Mouse (Mus musculus) hindbrain, embryonic 12.5 days (tissue): ENCODE data around the gene Klf15. TPM values are rescaled to one million over a fixed set of nuclear protein-coding genes. Genes with fewer than 3 reads are reported as not detected.

Experiments
- ATAC-seq: fragments of 200-750 bp; cut with Nextera tagmentation; 2 replicates; pipeline ENCODE4 v1.8.0; 2017; ENCODE audit warnings: moderate TSS enrichment; ENCODE audit not compliant: low FRiP score
- H3K27ac ChIP-seq: fragments of 300-500 bp; sonication (generic); 2 replicates; pipeline ENCODE4 v1.5.1; 2016; ENCODE audit warnings: mild to moderate bottlenecking
- H3K27me3 ChIP-seq: fragments of 300-500 bp; sonication (generic); 2 replicates; pipeline ENCODE4 v1.6.1; 2016; ENCODE audit warnings: mild to moderate bottlenecking
- H3K36me3 ChIP-seq: fragments of 300-500 bp; sonication (generic); 2 replicates; pipeline ENCODE4 v1.6.1; 2016; ENCODE audit warnings: mild to moderate bottlenecking
- H3K4me1 ChIP-seq: fragments of 300-500 bp; sonication (generic); 2 replicates; pipeline ENCODE4 v1.6.1; 2016
- H3K4me2 ChIP-seq: fragments of 300-500 bp; sonication (generic); replicated peaks from 2 replicates; pipeline ENCODE4 v1.6.1; 2016; ENCODE audit warnings: mild to moderate bottlenecking
- H3K4me3 ChIP-seq: fragments of 300-500 bp; sonication (generic); 2 replicates; pipeline ENCODE4 v1.5.1; 2016; ENCODE audit warnings: mild to moderate bottlenecking
- H3K9ac ChIP-seq: fragments of 300-500 bp; sonication (generic); 2 replicates; pipeline ENCODE4 v1.6.1; 2016; ENCODE audit warnings: mild to moderate bottlenecking, moderate library complexity
- H3K9me3 ChIP-seq: fragments of 300-500 bp; sonication (generic); replicated peaks from 2 replicates; pipeline ENCODE4 v1.6.1; 2016; ENCODE audit warnings: mild to moderate bottlenecking
- WGBS: fragments of 180-500 bp; shearing (Covaris S2); methylation state at CpG from one replicate; pipeline ENCODE4 v1.1.7; 2016; 5-methylcytosine and 5-hydroxymethylcytosine counted together
- polyA plus RNA-seq: library from polyadenylated mRNA; unstranded; fragments of >200 nt; fragmentation: Nextera tagmentation; extraction: Ambion mirVana; gene quantifications from 2 replicates; pipeline ENCODE4 v1.2.1, GENCODE M21; 2016

Gene Klf15
- polyA plus RNA-seq, 1 experiment from 2014 or later, result 6.3 TPM

DNA sequence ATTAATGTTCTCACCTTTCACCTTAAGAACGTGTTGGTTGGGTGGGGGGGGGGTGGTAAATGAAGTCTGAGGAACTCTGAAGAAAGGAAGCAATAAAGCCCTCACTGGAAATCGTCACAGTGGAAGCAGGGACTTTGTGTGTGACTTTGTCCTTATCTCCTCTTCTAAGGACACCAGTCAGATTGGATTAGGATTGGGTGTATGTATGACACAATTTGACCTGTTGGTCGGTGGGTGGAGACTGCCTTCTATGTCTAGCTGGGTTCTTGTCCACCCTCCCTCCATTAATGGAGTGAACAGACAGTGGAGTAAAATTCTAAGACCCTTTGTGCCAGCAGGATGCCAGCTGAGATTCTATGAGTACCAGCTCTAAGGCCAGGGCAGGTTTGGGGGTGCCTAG is 21.9 kb downstream of the Klf15 start:
- no peak overlapping the region for H3K9ac ChIP-seq
- no peaks in the 10 kb centered on the region for H3K36me3 ChIP-seq
- H3K27ac ChIP-seq, result no peak overlapping the region
- H3K9me3 ChIP-seq, result no peaks in the 10 kb centered on the region
- H3K4me3 ChIP-seq, result no peak overlapping the region
- ATAC-seq, result no peak
- H3K27me3 ChIP-seq, result no peaks in the 10 kb centered on the region
- no peaks in the 10 kb centered on the region; the same call in 1 of the 2 replicates for H3K4me1 ChIP-seq
- WGBS, result 82% methylated on average over 3 of the region's 3 CpGs
- no peak overlapping the region for H3K4me2 ChIP-seq

DNA sequence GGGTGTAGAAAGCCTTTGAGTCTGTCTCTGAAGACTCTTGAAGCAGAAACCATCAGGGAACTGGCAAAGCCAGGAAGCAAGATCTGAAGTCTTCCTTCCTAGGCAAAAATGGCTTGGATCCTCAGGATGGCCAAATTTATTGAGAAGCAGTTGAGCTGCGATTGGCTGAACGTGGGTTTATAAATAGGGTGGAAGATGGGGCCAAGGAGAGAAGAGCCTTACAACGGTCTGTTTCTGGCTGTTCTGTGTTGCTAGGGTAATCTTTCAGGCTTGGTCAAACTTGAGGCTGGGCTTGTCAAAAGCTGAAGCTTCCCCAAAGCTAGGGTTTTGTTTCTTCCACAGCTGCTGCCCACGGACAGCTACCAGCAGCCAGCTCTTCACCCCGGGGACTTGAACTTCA is 22.5 kb downstream of the Klf15 start:
- ATAC-seq, result no peak
- Histone ChIP-seq H3K36me3 (no peaks in the 10 kb centered on the region), H3K27ac (no peak overlapping the region), H3K9me3 (no peaks in the 10 kb centered on the region), H3K9ac (no peak overlapping the region), H3K4me2 (no peak overlapping the region), H3K4me1 (no peaks in the 10 kb centered on the region; the same call in 1 of the 2 replicates), H3K27me3 (no peaks in the 10 kb centered on the region), H3K4me3 (no peak overlapping the region)
- 82% methylated on average over 5 of the region's 5 CpGs for WGBS

DNA sequence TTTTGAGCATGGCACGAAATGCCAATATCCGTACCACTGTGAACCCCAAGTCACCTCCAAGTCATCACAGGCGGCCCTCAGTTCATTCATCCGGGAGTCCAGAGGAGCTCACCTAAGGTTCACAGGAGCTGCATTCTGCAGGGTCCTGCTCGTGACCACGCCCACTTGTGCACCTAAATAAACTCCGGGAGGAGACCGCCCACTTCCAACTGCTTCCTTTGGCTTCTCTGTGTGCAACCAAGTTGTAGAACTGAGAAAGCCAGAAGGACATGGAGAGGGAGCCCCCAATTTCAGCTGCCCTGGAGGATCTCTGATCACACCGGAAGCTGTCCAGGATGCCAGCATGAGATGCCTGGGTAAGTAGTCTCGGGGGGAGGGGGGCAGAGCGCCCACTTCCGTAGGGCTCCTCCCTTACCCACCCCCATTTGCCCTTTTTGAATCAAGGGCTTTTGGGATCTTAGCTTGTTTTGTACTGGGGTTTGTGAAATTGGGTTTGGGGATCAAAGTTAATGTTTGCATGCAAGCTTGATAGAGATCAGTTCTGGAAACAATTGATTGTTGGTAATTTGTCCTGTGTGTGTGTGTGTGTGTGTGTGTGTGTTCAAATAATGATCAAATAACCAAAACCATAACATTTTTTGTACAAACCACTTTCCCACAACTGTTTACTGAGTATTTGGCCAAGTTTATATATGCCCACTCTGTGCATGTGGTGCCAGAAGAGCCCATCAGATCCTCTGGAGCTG is 24.0 kb downstream of the Klf15 start, which contains the start of gene Aldh1l1:
Gene Aldh1l1, plus strand, starts transcription at position 252 of the 746 bp plus-strand sequence.
- Histone ChIP-seq H3K4me3 (no peak within 1 kb of the TSS), H3K27me3 (no peaks in the 10 kb centered on the region), H3K9ac (no peak within 1 kb of the TSS), H3K27ac (no peak within 1 kb of the TSS), H3K36me3 (no peaks in the 10 kb centered on the region), H3K4me2 (no peak within 1 kb of the TSS), H3K9me3 (no peaks in the 10 kb centered on the region), H3K4me1 (no peaks in the 10 kb centered on the region; the same call in 1 of the 2 replicates)
- no peak for ATAC-seq
- whole genome bisulfite sequencing, result 80% methylated on average over 12 of the region's 12 CpGs

DNA sequence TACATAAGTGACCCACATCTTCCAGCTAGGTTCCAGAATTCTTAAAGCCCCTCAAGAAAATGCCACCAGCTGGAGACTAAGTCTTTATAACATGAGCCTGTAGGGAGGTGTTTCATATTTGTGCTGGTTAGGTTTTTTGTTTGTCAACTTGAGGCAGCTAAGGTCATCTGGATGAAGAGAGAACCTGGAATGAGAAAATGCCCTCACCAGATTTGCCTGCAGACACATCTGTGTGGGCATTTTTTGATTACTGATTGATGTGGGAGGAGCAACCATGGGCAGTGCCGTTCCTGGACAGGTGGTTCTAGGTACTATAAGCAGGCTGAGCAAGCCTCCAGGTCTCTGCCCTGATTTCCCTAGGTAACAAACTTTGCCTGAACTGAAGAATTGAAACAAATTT is 25.2 kb downstream of the Klf15 start:
- H3K36me3 ChIP-seq, result no peaks in the 10 kb centered on the region
- H3K27me3 ChIP-seq, result no peaks in the 10 kb centered on the region
- 100% methylated on average over 1 of the region's 1 CpGs for WGBS
- H3K9ac ChIP-seq, result no peak overlapping the region
- ATAC-seq, result no peak
- no peak overlapping the region for H3K4me2 ChIP-seq
- H3K4me3 ChIP-seq, result no peak overlapping the region
- no peaks in the 10 kb centered on the region for H3K9me3 ChIP-seq
- no peak overlapping the region for H3K27ac ChIP-seq
- no peaks in the 10 kb centered on the region; the same call in 1 of the 2 replicates for H3K4me1 ChIP-seq

DNA sequence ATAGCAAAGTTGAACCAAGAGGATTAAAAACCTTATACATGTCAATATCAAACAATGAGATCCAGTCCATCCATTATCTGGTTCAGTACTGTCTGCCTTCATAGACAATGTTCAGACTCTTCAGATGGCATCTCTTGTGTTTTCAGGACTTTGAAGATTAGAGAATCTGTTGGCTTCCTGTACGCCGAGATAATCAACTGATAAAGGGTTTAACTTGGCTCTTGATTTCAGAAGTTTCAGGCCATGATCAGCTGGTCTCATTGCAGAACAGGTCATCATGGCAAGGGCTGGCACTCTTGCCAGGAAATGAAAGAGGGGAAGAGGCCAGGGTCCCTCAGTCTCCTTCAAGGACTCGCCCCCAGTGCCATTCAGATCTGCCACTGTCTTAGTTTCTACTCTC is 27.2 kb downstream of the Klf15 start:
- H3K36me3 ChIP-seq, result no peaks in the 10 kb centered on the region
- no peaks in the 10 kb centered on the region for H3K9me3 ChIP-seq
- H3K27ac ChIP-seq, result no peak overlapping the region
- 89% methylated on average over 3 of the region's 3 CpGs for WGBS
- no peak overlapping the region for H3K4me3 ChIP-seq
- H3K27me3 ChIP-seq, result no peaks in the 10 kb centered on the region
- ATAC-seq, result no peak
- no peak overlapping the region for H3K4me2 ChIP-seq
- no peaks in the 10 kb centered on the region; the same call in 1 of the 2 replicates for H3K4me1 ChIP-seq
- H3K9ac ChIP-seq, result no peak overlapping the region

DNA sequence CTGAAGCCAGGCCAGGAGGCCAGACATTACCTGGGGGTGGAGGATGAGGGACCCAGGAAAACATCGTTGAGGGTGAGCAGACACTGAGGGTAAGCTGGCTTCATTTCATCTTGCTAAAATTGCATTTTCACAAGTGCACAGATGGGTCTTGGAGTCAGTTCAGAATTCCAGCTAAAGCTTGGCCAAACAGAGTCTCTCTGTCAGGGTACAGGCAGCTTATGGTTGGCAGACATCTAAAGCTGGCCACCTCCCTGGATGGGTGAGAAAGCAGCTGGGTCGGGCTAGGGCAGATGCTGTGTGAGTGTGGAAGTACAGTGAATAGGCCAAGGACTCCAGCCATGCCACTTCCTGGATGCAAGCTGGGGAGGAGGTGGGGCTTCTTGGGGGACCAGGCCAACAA is 28.6 kb downstream of the Klf15 start:
- no peak overlapping the region for H3K27ac ChIP-seq
- 80% methylated on average over 2 of the region's 2 CpGs for WGBS
- ATAC-seq, result no peak
- no peaks in the 10 kb centered on the region for H3K27me3 ChIP-seq
- no peak overlapping the region for H3K4me3 ChIP-seq
- H3K9ac ChIP-seq, result no peak overlapping the region
- no peaks in the 10 kb centered on the region for H3K36me3 ChIP-seq
- H3K4me2 ChIP-seq, result no peak overlapping the region
- peaks cover 7% of the 10 kb centered on the region for H3K4me1 ChIP-seq
- H3K9me3 ChIP-seq, result no peaks in the 10 kb centered on the region

DNA sequence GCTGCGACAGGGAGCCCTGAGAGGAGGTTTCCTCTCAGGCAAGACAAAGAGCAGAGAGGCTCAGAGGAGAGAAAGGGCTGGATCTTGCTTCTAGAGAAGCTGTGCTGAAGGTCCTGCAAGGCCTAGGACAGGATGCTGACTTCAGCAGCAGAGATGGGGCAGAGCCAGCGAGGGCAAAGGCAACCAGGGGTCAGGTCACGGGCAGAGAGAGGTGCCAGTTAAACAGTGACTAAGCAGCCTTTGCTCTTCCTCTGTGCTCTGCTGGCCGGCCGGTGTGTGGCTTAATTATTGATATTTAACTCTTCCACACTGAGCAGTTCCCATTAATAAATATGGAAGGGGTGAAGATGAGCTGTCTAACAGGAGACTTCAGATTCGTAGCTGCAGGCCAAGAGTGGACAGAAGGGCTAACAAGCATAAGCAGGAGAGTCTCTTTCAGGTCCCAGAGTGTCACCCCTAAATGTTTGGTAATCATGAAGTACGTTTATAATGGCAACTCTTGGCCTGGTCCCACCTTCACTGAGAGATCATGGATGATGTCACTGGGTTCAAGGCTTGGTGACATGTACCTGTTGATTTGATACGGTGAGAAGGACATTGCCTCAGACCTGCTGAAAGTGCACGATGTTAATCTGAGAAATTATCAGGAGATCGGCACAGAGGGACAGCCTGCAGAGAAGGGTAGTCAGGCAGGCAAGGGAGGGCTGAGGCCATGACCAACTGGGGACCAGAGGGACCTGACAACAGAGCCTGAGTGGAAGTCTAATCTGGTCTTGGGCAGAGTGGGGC is 29.8 kb downstream of the Klf15 start:
- peaks cover 7% of the 10 kb centered on the region for H3K4me1 ChIP-seq
- 75% methylated on average over 10 of the region's 10 CpGs for WGBS
- H3K27me3 ChIP-seq, result no peaks in the 10 kb centered on the region
- no peak overlapping the region for H3K4me2 ChIP-seq
- H3K27ac ChIP-seq, result no peak overlapping the region
- no peak overlapping the region for H3K9ac ChIP-seq
- H3K36me3 ChIP-seq, result no peaks in the 10 kb centered on the region
- H3K4me3 ChIP-seq, result no peak overlapping the region
- ATAC-seq, result no peak
- H3K9me3 ChIP-seq, result no peaks in the 10 kb centered on the region

DNA sequence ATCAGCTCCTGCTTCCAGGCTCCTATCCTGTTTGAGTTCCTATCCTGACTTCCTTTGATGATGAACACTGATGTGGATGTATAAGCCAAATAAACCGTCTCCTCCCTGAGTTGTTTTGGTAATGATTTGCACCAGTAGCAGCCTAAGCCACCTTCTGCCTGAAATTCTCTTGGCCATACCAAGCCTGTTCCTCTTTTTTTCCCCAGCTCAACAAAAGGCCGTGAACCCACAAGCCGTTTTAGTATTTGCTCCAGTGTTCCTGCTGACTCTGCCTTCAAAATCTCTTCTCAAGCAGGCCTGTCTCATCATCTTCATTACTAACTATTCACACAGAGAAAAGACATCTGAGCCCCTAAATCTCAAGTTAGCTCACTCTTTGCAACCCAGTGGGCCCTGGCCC is 31.8 kb downstream of the Klf15 start:
- no peak for ATAC-seq
- no peaks in the 10 kb centered on the region for H3K27me3 ChIP-seq
- H3K4me1 ChIP-seq, result peaks cover 7% of the 10 kb centered on the region
- no peak overlapping the region for H3K27ac ChIP-seq
- H3K9ac ChIP-seq, result no peak overlapping the region
- 85% methylated on average over 3 of the region's 3 CpGs for WGBS
- H3K9me3 ChIP-seq, result no peaks in the 10 kb centered on the region
- no peak overlapping the region for H3K4me2 ChIP-seq
- no peak overlapping the region for H3K4me3 ChIP-seq
- no peaks in the 10 kb centered on the region for H3K36me3 ChIP-seq

DNA sequence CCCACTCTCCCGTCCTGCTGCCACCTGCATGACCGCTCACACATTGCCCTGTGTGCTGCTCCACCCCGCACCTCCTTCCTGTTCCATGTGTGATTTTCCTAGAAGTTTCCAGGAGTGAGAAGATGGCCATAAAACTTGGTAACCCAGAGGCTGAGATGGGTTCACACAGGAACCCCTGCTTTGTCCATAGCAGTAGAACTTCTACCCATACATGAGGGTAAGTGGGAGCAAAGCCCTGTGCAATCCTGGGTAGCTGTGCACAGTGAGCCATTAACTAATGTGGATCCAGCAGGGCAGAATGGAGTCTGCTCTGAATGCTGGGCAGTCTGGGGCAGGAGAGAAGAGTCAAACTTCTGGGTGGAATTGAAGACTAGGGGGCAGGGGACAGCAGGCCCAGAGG is 32.2 kb downstream of the Klf15 start:
- no peak overlapping the region for H3K4me3 ChIP-seq
- ATAC-seq, result no peak
- H3K27ac ChIP-seq, result no peak overlapping the region
- 88% methylated on average over 3 of the region's 3 CpGs for WGBS
- no peaks in the 10 kb centered on the region for H3K9me3 ChIP-seq
- no peaks in the 10 kb centered on the region for H3K27me3 ChIP-seq
- H3K4me2 ChIP-seq, result no peak overlapping the region
- H3K36me3 ChIP-seq, result no peaks in the 10 kb centered on the region
- H3K4me1 ChIP-seq, result peaks cover 7% of the 10 kb centered on the region
- H3K9ac ChIP-seq, result no peak overlapping the region

DNA sequence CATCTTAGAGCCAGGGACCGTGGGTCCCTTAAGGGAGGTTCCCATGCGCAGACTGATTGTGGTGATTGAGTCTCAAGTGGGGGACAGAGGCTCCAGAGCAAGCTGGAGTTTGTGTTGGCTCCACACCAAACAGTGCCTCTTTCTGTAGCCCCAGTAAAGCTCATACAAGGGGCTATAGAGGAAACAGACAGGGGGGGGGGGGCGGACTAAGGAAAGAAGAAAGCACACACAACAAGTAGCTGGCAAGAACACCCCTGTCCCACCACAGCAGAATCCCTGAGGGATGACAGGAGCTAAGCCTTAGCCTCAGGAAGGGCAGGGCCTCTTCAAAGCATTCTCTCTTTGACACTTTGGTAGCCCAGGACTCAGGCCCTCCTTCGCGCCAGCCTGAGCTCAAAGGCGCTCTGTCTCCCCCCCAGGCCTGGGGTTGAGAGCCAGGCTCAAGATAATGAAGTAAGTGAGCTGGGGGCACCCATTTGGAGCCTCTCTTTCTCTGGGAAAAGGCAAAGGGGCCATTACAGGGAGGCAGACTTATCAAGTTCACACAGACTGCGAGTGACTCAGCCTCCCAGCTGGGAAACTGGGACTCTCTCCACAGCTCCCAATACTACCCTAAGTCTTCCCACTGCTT is 33.0 kb downstream of the Klf15 start:
- Histone ChIP-seq H3K4me3 (no peak overlapping the region), H3K27me3 (no peaks in the 10 kb centered on the region), H3K4me1 (peaks cover 9% of the 10 kb centered on the region), H3K9me3 (no peaks in the 10 kb centered on the region), H3K9ac (no peak overlapping the region), H3K4me2 (no peak overlapping the region), H3K27ac (no peak overlapping the region), H3K36me3 (no peaks in the 10 kb centered on the region)
- WGBS, result 64% methylated on average over 6 of the region's 7 CpGs
- ATAC-seq, result peak; percentile 75

DNA sequence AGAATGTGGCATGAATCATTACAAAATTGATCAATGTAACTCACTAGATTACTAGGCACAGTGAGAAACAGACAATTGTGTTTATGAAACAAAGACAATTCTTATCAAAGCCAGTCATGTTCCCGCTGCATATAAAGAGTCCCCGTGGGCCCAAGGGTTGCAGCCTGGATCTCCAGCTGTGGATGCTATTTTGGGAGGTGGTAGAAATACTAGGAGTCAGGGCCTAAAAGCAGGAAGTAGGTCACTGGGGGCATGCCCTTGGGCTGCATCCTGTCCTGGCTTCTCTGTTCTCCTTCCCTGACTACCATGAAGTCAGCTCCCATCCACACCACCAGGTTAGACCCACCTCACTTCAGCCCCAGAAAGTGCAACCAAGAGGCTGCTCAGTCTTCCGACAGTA is 33.8 kb downstream of the Klf15 start:
- Histone ChIP-seq H3K27ac (no peak overlapping the region), H3K9me3 (no peaks in the 10 kb centered on the region), H3K27me3 (no peaks in the 10 kb centered on the region), H3K9ac (no peak overlapping the region), H3K4me1 (peaks cover 9% of the 10 kb centered on the region), H3K36me3 (no peaks in the 10 kb centered on the region), H3K4me2 (no peak overlapping the region), H3K4me3 (no peak overlapping the region)
- ATAC-seq, result no peak
- WGBS, result 63% methylated on average over 3 of the region's 3 CpGs

DNA sequence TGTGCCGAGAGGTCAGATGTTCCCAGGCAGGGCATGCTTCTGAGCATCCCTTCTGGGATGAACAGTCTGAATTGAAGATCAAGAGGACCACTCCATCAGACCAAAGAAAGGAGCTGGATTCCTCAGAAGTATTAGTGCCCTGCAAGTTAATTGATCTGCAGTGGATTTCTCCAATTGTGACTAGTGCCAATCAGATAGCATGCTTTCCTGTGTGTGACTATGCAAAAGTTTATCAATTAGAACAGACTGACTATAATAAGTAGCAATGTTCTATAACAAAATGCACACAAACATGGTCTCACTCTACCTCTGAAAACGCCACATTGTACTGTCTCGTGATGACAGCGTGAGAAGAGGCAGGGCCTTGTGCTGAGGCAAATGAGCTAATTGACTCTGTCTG is 37.1 kb downstream of the Klf15 start:
- no peak for ATAC-seq
- H3K27me3 ChIP-seq, result no peaks in the 10 kb centered on the region
- no peak overlapping the region for H3K9ac ChIP-seq
- H3K9me3 ChIP-seq, result no peaks in the 10 kb centered on the region
- peaks cover 9% of the 10 kb centered on the region for H3K4me1 ChIP-seq
- no peak overlapping the region for H3K4me3 ChIP-seq
- no peak overlapping the region for H3K4me2 ChIP-seq
- H3K27ac ChIP-seq, result no peak overlapping the region
- no peaks in the 10 kb centered on the region for H3K36me3 ChIP-seq
- WGBS, result 61% methylated on average over 4 of the region's 4 CpGs
